Mouse (Mus musculus) forebrain, embryonic 12.5 days (tissue): Measurements from ENCODE around the gene Slc12a1. TPM values are rescaled to one million over a fixed set of nuclear protein-coding genes. Genes with fewer than 3 reads are reported as not detected.

Experiments
- ATAC-seq: fragments of 200-750 bp; cut with Nextera tagmentation; 2 replicates; pipeline ENCODE4 v1.8.0; 2017; ENCODE audit warnings: moderate TSS enrichment; ENCODE audit not compliant: low FRiP score
- H3K27ac ChIP-seq: fragments of 300-500 bp; sonication (generic); 2 replicates; pipeline ENCODE4 v1.5.1; 2016; ENCODE audit warnings: mild to moderate bottlenecking
- H3K27me3 ChIP-seq: fragments of 300-500 bp; sonication (generic); 2 replicates; pipeline ENCODE4 v1.6.1; 2016; ENCODE audit warnings: mild to moderate bottlenecking
- H3K36me3 ChIP-seq: fragments of 300-500 bp; sonication (generic); replicated peaks from 2 replicates; pipeline ENCODE4 v1.6.1; 2016; ENCODE audit warnings: mild to moderate bottlenecking
- H3K4me1 ChIP-seq: fragments of 300-500 bp; sonication (generic); 2 replicates; pipeline ENCODE4 v1.6.1; 2016
- H3K4me2 ChIP-seq: fragments of 300-500 bp; sonication (generic); 2 replicates; pipeline ENCODE4 v1.6.1; 2016; ENCODE audit warnings: mild to moderate bottlenecking, moderate library complexity
- H3K4me3 ChIP-seq: fragments of 300-500 bp; sonication (generic); replicated peaks from 2 replicates; pipeline ENCODE4 v1.5.1; 2016; ENCODE audit warnings: mild to moderate bottlenecking
- H3K9ac ChIP-seq: fragments of 300-500 bp; sonication (generic); 2 replicates; pipeline ENCODE4 v1.6.1; 2016; ENCODE audit warnings: mild to moderate bottlenecking
- H3K9me3 ChIP-seq: fragments of 300-500 bp; sonication (generic); 2 replicates; pipeline ENCODE4 v1.6.1; 2016
- WGBS: fragments of 180-500 bp; shearing (Covaris S2); methylation state at CpG from one replicate; pipeline ENCODE4 v1.1.7; 2016; 5-methylcytosine and 5-hydroxymethylcytosine counted together
- polyA plus RNA-seq: library from polyadenylated mRNA; unstranded; fragments of >200 nt; fragmentation: Nextera tagmentation; extraction: Ambion mirVana; gene quantifications from 2 replicates; pipeline ENCODE4 v1.2.1, GENCODE M21; 2016

Slc12a1 gene
- polyA plus RNA-seq, 1 experiment from 2014 or later, result not detected

GRCm38 (mm10) chr2:125247962-125248235 is 95.6 kb downstream of the Slc12a1 start:
- Histone ChIP-seq H3K27ac (peak overlapping the region; percentile 90), H3K9me3 (no peaks in the 10 kb centered on the region), H3K9ac (peak overlapping the region; percentile 87), H3K4me1 (peaks cover 24% of the 10 kb centered on the region), H3K27me3 (no peaks in the 10 kb centered on the region), H3K4me3 (peak overlapping the region; percentile 72), H3K36me3 (peaks cover 25% of the 10 kb centered on the region), H3K4me2 (peak overlapping the region; percentile 64)
- ATAC-seq, result no peak
- under 1% methylated on average over 9 of the region's 9 CpGs for WGBS

- Histone ChIP-seq H3K9me3 (no peaks in the 10 kb centered on the region), H3K4me2 (peak overlapping the region; percentile 64), H3K27ac (peak overlapping the region; percentile 90; the same call in 1 of the 2 replicates), H3K4me1 (peaks cover 24% of the 10 kb centered on the region), H3K27me3 (no peaks in the 10 kb centered on the region), H3K4me3 (peak overlapping the region; percentile 72), H3K9ac (peak overlapping the region; percentile 87), H3K36me3 (peaks cover 29% of the 10 kb centered on the region)
- no peak for ATAC-seq
- under 1% methylated on average over 8 of the region's 8 CpGs for WGBS
Measured at GRCm38 (mm10) chr2:125248256-125248655, 96.0 kb downstream of the Slc12a1 start.

- 0 out of 2 replicates have a peak overlapping the region, but pooled peaks have one; percentile 87 for H3K9ac ChIP-seq
- ATAC-seq, result no peak
- H3K4me3 ChIP-seq, result peak overlapping the region; percentile 72
- H3K4me1 ChIP-seq, result peaks cover 24% of the 10 kb centered on the region
- no peaks in the 10 kb centered on the region for H3K27me3 ChIP-seq
- peaks cover 39% of the 10 kb centered on the region for H3K36me3 ChIP-seq
- peak overlapping the region; percentile 64 for H3K4me2 ChIP-seq
- H3K9me3 ChIP-seq, result 0 out of 2 replicates have a peak, but pooled peaks cover under 1% of the 10 kb centered on the region
- WGBS, result 85% methylated on average over 4 of the region's 4 CpGs
- no peak overlapping the region for H3K27ac ChIP-seq
Measured at GRCm38 (mm10) chr2:125249339-125249738, 97.0 kb downstream of the Slc12a1 start.

GRCm38 (mm10) chr2:125249874-125250273 is 97.6 kb downstream of the Slc12a1 start:
- no peak for ATAC-seq
- WGBS, result 92% methylated on average over 4 of the region's 4 CpGs
- Histone ChIP-seq H3K36me3 (peaks cover 44% of the 10 kb centered on the region), H3K9me3 (0 out of 2 replicates have a peak, but pooled peaks cover 4% of the 10 kb centered on the region), H3K9ac (no peak overlapping the region), H3K27me3 (no peaks in the 10 kb centered on the region), H3K4me1 (peaks cover 24% of the 10 kb centered on the region), H3K4me2 (peak overlapping the region; percentile 64; the same call in 1 of the 2 replicates), H3K4me3 (no peak overlapping the region), H3K27ac (no peak overlapping the region)

- Histone ChIP-seq H3K4me3 (no peak overlapping the region), H3K9me3 (0 out of 2 replicates have a peak, but pooled peaks cover 4% of the 10 kb centered on the region), H3K36me3 (peaks cover 62% of the 10 kb centered on the region), H3K4me1 (peaks cover 19% of the 10 kb centered on the region), H3K27me3 (no peaks in the 10 kb centered on the region), H3K9ac (no peak overlapping the region), H3K27ac (no peak overlapping the region), H3K4me2 (no peak overlapping the region)
- ATAC-seq, result no peak
- 86% methylated on average over 4 of the region's 4 CpGs for WGBS
Measured at GRCm38 (mm10) chr2:125251781-125252180, 99.5 kb downstream of the Slc12a1 start.

GRCm38 (mm10) chr2:125252275-125252674 is 100.0 kb downstream of the Slc12a1 start:
- Histone ChIP-seq H3K9me3 (0 out of 2 replicates have a peak, but pooled peaks cover 4% of the 10 kb centered on the region), H3K4me3 (no peak overlapping the region), H3K36me3 (peaks cover 67% of the 10 kb centered on the region), H3K4me2 (no peak overlapping the region), H3K27me3 (no peaks in the 10 kb centered on the region), H3K27ac (no peak overlapping the region), H3K4me1 (peaks cover 19% of the 10 kb centered on the region), H3K9ac (no peak overlapping the region)
- ATAC-seq, result no peak
- WGBS, result 73% methylated on average over 2 of the region's 2 CpGs

- Histone ChIP-seq H3K9ac (no peak overlapping the region), H3K27ac (no peak overlapping the region), H3K36me3 (peaks cover 77% of the 10 kb centered on the region), H3K27me3 (no peaks in the 10 kb centered on the region), H3K9me3 (0 out of 2 replicates have a peak, but pooled peaks cover 4% of the 10 kb centered on the region), H3K4me3 (no peak overlapping the region), H3K4me1 (peaks cover 12% of the 10 kb centered on the region), H3K4me2 (no peak overlapping the region)
- no peak for ATAC-seq
- WGBS, result 95% methylated on average over 6 of the region's 6 CpGs
Measured at GRCm38 (mm10) chr2:125253699-125254098, 101.4 kb downstream of the Slc12a1 start.

GRCm38 (mm10) chr2:125254630-125255029 is 102.3 kb downstream of the Slc12a1 start:
- peaks cover 80% of the 10 kb centered on the region for H3K36me3 ChIP-seq
- ATAC-seq, result no peak
- 99% methylated on average over 3 of the region's 3 CpGs for WGBS
- H3K9me3 ChIP-seq, result 0 out of 2 replicates have a peak, but pooled peaks cover 4% of the 10 kb centered on the region
- no peak overlapping the region for H3K27ac ChIP-seq
- no peak overlapping the region for H3K9ac ChIP-seq
- no peak overlapping the region for H3K4me2 ChIP-seq
- H3K27me3 ChIP-seq, result no peaks in the 10 kb centered on the region
- 0 out of 2 replicates have a peak, but pooled peaks cover 6% of the 10 kb centered on the region for H3K4me1 ChIP-seq
- H3K4me3 ChIP-seq, result no peak overlapping the region

- WGBS, result 88% methylated on average over 3 of the region's 3 CpGs
- no peaks in the 10 kb centered on the region for H3K27me3 ChIP-seq
- no peak for ATAC-seq
- no peak overlapping the region for H3K27ac ChIP-seq
- H3K9ac ChIP-seq, result no peak overlapping the region
- 0 out of 2 replicates have a peak, but pooled peaks cover 4% of the 10 kb centered on the region for H3K9me3 ChIP-seq
- H3K4me1 ChIP-seq, result no peaks in the 10 kb centered on the region
- H3K36me3 ChIP-seq, result peaks cover 78% of the 10 kb centered on the region
- no peak overlapping the region for H3K4me3 ChIP-seq
- no peak overlapping the region for H3K4me2 ChIP-seq
Measured at GRCm38 (mm10) chr2:125255886-125256285, 103.6 kb downstream of the Slc12a1 start.

- ATAC-seq, result peak; percentile 54; the same call in 1 of the 2 replicates
- H3K4me1 ChIP-seq, result 0 out of 2 replicates have a peak, but pooled peaks cover 3% of the 10 kb centered on the region
- no peaks in the 10 kb centered on the region for H3K27me3 ChIP-seq
- H3K36me3 ChIP-seq, result peaks cover 44% of the 10 kb centered on the region
- no peak overlapping the region for H3K4me2 ChIP-seq
- no peak overlapping the region for H3K4me3 ChIP-seq
- H3K9me3 ChIP-seq, result 0 out of 2 replicates have a peak, but pooled peaks cover 2% of the 10 kb centered on the region
- WGBS, result 86% methylated on average over 14 of the region's 14 CpGs
- no peak overlapping the region for H3K9ac ChIP-seq
- H3K27ac ChIP-seq, result no peak overlapping the region
Measured at GRCm38 (mm10) chr2:125259230-125260120, 107.2 kb downstream of the Slc12a1 start.

GRCm38 (mm10) chr2:125260326-125260725 is 108.0 kb downstream of the Slc12a1 start:
- no peak overlapping the region for H3K4me2 ChIP-seq
- ATAC-seq, result no peak
- 83% methylated on average over 2 of the region's 2 CpGs for WGBS
- H3K4me1 ChIP-seq, result 0 out of 2 replicates have a peak, but pooled peaks cover 3% of the 10 kb centered on the region
- no peak overlapping the region for H3K27ac ChIP-seq
- H3K4me3 ChIP-seq, result no peak overlapping the region
- no peaks in the 10 kb centered on the region for H3K9me3 ChIP-seq
- H3K9ac ChIP-seq, result no peak overlapping the region
- no peaks in the 10 kb centered on the region for H3K27me3 ChIP-seq
- H3K36me3 ChIP-seq, result peaks cover 37% of the 10 kb centered on the region

GRCm38 (mm10) chr2:125263056-125263455 is 110.8 kb downstream of the Slc12a1 start:
- no peak overlapping the region for H3K4me2 ChIP-seq

More at GRCm38 (mm10) chr2:125263056-125263455, 110.8 kb downstream of the Slc12a1 start:
- H3K4me3 ChIP-seq, result no peak overlapping the region
- no peak for ATAC-seq
- H3K27ac ChIP-seq, result no peak overlapping the region
- WGBS, result 26% methylated on average over 5 of the region's 5 CpGs
- H3K4me1 ChIP-seq, result 0 out of 2 replicates have a peak, but pooled peaks cover 3% of the 10 kb centered on the region
- H3K36me3 ChIP-seq, result peaks cover 11% of the 10 kb centered on the region
- H3K27me3 ChIP-seq, result no peaks in the 10 kb centered on the region
- H3K9ac ChIP-seq, result no peak overlapping the region
- no peaks in the 10 kb centered on the region for H3K9me3 ChIP-seq
